Mouse (Mus musculus) right cerebral cortex, adult 18-20 months (tissue): Measurements from ENCODE around the gene Dscaml1.
A peak's percentile ranks its signal among the peaks of the same experiment; 100 is the strongest.
"Not testable (repeated sequence)": the region's sequence is repeated elsewhere in the genome, so short reads cannot be mapped to it uniquely, and the experiment has no call there.

ENCODE experiments used
- DNase-seq: peaks from one replicate; pipeline ENCODE4 v3.0.0; 2022; ENCODE audit warnings: mixed read lengths

The Dscaml1 gene

GRCm38 (mm10) chr9:45704441-45704840 is 278.0 kb downstream of the Dscaml1 start:
- no peak for DNase-seq

- peak; percentile 40 for DNase-seq
Observed at GRCm38 (mm10) chr9:45710300-45710699, 283.9 kb downstream of the Dscaml1 start.

GRCm38 (mm10) chr9:45715387-45715786 is 289.0 kb downstream of the Dscaml1 start:
- DNase-seq = no peak

GRCm38 (mm10) chr9:45719997-45720396 is 293.6 kb downstream of the Dscaml1 start:
- DNase-seq = no peak

- no peak for DNase-seq
Observed at GRCm38 (mm10) chr9:45731851-45732250, 305.4 kb downstream of the Dscaml1 start.

GRCm38 (mm10) chr9:45733246-45733645 is 306.8 kb downstream of the Dscaml1 start:
- no peak for DNase-seq

- no peak for DNase-seq
Observed at GRCm38 (mm10) chr9:45739001-45739701, 312.7 kb downstream of the Dscaml1 start.

GRCm38 (mm10) chr9:45739702-45740583 is 313.5 kb downstream of the Dscaml1 start:
- DNase-seq = no peak

- DNase-seq = no peak
Observed at GRCm38 (mm10) chr9:45740584-45740980, 314.2 kb downstream of the Dscaml1 start.

GRCm38 (mm10) chr9:45745451-45745850 is 319.0 kb downstream of the Dscaml1 start:
- no peak for DNase-seq

GRCm38 (mm10) chr9:45749917-45750316 is 323.5 kb downstream of the Dscaml1 start:
- no peak for DNase-seq

- peak; percentile 78 for DNase-seq
Observed at GRCm38 (mm10) chr9:45754452-45755091, 328.1 kb downstream of the Dscaml1 start.

- DNase-seq = no peak
Observed at GRCm38 (mm10) chr9:45766195-45766594, 339.8 kb downstream of the Dscaml1 start.

- no peak for DNase-seq
Observed at GRCm38 (mm10) chr9:45767155-45767554, 340.7 kb downstream of the Dscaml1 start.

- DNase-seq = no peak
Observed at GRCm38 (mm10) chr9:45768421-45768820, 342.0 kb downstream of the Dscaml1 start.

GRCm38 (mm10) chr9:45769596-45769995 is 343.2 kb downstream of the Dscaml1 start:
- DNase-seq = no peak

- DNase-seq = no peak
Observed at GRCm38 (mm10) chr9:45774088-45774487, 347.7 kb downstream of the Dscaml1 start.

- not testable (repeated sequence) for DNase-seq
Observed at GRCm38 (mm10) chr9:45776176-45776575, 349.7 kb downstream of the Dscaml1 start.

- DNase-seq = no peak
Observed at GRCm38 (mm10) chr9:45779201-45779600, 352.8 kb downstream of the Dscaml1 start.

GRCm38 (mm10) chr9:45783249-45784069 is 357.0 kb downstream of the Dscaml1 start:
- no peak for DNase-seq

- DNase-seq = no peak
Observed at GRCm38 (mm10) chr9:45787071-45787470, 360.6 kb downstream of the Dscaml1 start.

GRCm38 (mm10) chr9:45787547-45787946 is 361.1 kb downstream of the Dscaml1 start:
- no peak for DNase-seq

GRCm38 (mm10) chr9:45788405-45788804 is 362.0 kb downstream of the Dscaml1 start:
- DNase-seq = no peak
